In the genomic region with DNA sequence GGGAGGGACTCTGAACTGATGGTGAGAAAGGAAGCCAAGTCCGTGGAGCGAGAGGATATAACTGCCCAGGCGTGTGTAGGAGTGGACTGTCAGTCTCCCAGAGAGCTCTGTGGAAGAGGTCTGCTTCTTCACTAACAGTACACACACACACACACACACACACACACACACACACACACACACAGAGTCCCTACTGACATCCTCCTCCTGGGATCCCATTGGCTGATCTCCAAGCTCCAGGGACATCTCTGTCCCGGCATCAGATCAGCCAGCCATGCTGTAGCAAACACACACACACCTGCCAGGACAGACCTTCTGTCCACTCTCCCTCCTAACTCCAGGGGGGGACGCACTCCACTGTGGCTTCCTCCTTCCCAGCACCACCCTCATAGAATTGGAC, we compare ENCODE assay signal across 11 mouse cellular contexts.
DNase-seq lines count a peak whose midpoint lies in the region; ATAC-seq and TF ChIP-seq lines count a peak whose summit lies in the region.
"Had no signal": no experiment of that assay in that cellular context is flagged by ENCODE, and none has a peak within 500 bp of the region (broad histone marks: within the 10 kb centered on the region; RNA-seq: fewer than 3 reads in every experiment).

No protein-coding gene starts in this region.

- H3K27me3 ChIP-seq in forebrain, embryonic 13.5 days, result no peaks in the 10 kb centered on the region
- H3K27me3 ChIP-seq in limb, embryonic 13.5 days, result no peaks in the 10 kb centered on the region

- H3K4me1 ChIP-seq in forebrain, embryonic 13.5 days, result peaks cover 94% of the 10 kb centered on the region
- peaks cover 80% of the 10 kb centered on the region for H3K4me1 ChIP-seq in limb, embryonic 13.5 days

- WGBS in forebrain, embryonic 13.5 days, result 49% methylated on average over 5 of the region's 5 CpGs
- WGBS in limb, embryonic 13.5 days, result 77% methylated on average over 4 of the region's 5 CpGs

- no peak overlapping the region for H3K27ac ChIP-seq in left cerebral cortex, adult 2 months
- H3K27ac ChIP-seq in forebrain, embryonic 13.5 days, result peak overlapping the region; percentile 85
- H3K27ac ChIP-seq in limb, embryonic 13.5 days, result peak overlapping the region; percentile 67; the same call in 1 of the 2 replicates

- H3K36me3 ChIP-seq in forebrain, embryonic 13.5 days (ENCODE audit: poor library complexity, severe bottlenecking), result no peaks in the 10 kb centered on the region
- no peaks in the 10 kb centered on the region for H3K36me3 ChIP-seq in limb, embryonic 13.5 days

- peak overlapping the region; percentile 24; the same call in 1 of the 2 replicates for H3K4me2 ChIP-seq in forebrain, embryonic 13.5 days
- no peak overlapping the region for H3K4me2 ChIP-seq in limb, embryonic 13.5 days (replicated peaks)

- TF ChIP-seq CTCF in left cerebral cortex, adult 2 months (IDR thresholded peaks at IDR 0.05), result no peak

- no peaks in the 10 kb centered on the region for H3K9me3 ChIP-seq in forebrain, embryonic 13.5 days (replicated peaks)
- H3K9me3 ChIP-seq in limb, embryonic 13.5 days, result no peaks in the 10 kb centered on the region

- ATAC-seq in forebrain, embryonic 13.5 days, result no peak
- ATAC-seq in limb, embryonic 13.5 days (ENCODE audit: low FRiP score, low read depth), result no peak
- ATAC-seq: activated CD4-positive, CD25-positive, alpha-beta regulatory T cell, adult 4 months; intestine, embryonic 16.5 days had no signal

- intact Hi-C loops in left cerebral cortex, postnatal 4 days (cut with DNase I), result no loop called here
- intact Hi-C loops in left cerebral cortex, adult 2 months (cut with DNase I), result no loop called here

- H3K9ac ChIP-seq in forebrain, embryonic 13.5 days, result 0 out of 2 replicates have a peak overlapping the region, but pooled peaks have one; percentile 21
- no peak overlapping the region for H3K9ac ChIP-seq in limb, embryonic 13.5 days

- no peak overlapping the region for H3K4me3 ChIP-seq in left cerebral cortex, adult 2 months
- no peak overlapping the region for H3K4me3 ChIP-seq in forebrain, embryonic 13.5 days
- no peak overlapping the region for H3K4me3 ChIP-seq in limb, embryonic 13.5 days

- DNase-seq in left cerebral cortex, postnatal 4 days, result peak; percentile 48
- no peak for DNase-seq in left cerebral cortex, adult 2 months (ENCODE audit: extremely low spot score in 1 of 2, low spot score in 2 of 2)
- peak; percentile 71 to 74 for DNase-seq in cerebellum, postnatal 10 days
- no peak for DNase-seq in adrenal gland, postnatal 10 days
- DNase-seq in layer of hippocampus, adult 9-11 months, result no peak
- DNase-seq: lung, postnatal 36 days; thymus, adult 2 months had no signal

Comparison
In these comparisons a context has a peak if more than half of its experiments do, and no peak if none do; other contexts are left out.
1. DNase-seq: peak in left cerebral cortex, postnatal 4 days (single experiment) and cerebellum, postnatal 10 days (2 of 2); none in left cerebral cortex, adult 2 months (0 of 2), adrenal gland, postnatal 10 days (single experiment) and layer of hippocampus, adult 9-11 months (single experiment).